Mouse (Mus musculus) liver, postnatal 0 days (tissue): ENCODE measurements at regions not wholly inside any gene's neighbourhood (a gene's known extent, or its start where the extent isn't known, plus 50 kb on each side); places are given as distances from the start of the nearest gene placed in this dataset.

Source experiments
- CTCF ChIP-seq: sonication (generic); IDR thresholded peaks from 2 replicates; pipeline ENCODE4 v1.5.1; 2016; ENCODE audit warnings: antibody characterized with exemption, low read depth
- EP300 ChIP-seq: IDR thresholded peaks from 2 replicates; pipeline ENCODE4 v1.6.1; 2016; ENCODE audit warnings: antibody characterized with exemption, low read depth, mild to moderate bottlenecking

- no peak for TF ChIP-seq EP300
- no peak for TF ChIP-seq CTCF
Measured at GRCm38 (mm10) chr15:7723202-7723721, 87.4 kb upstream of the Gdnf start.
